Mouse (Mus musculus) intestine, embryonic 14.5 days (tissue): Measurements from ENCODE around the gene Kcnip2. TPM values are rescaled to one million over a fixed set of nuclear protein-coding genes. Genes with fewer than 3 reads are reported as not detected.
"Not testable (repeated sequence)": the region's sequence is repeated elsewhere in the genome, so short reads cannot be mapped to it uniquely, and the experiment has no call there.

ENCODE experiments used
- ATAC-seq: fragments of 200-750 bp; cut with Nextera tagmentation; replicated peaks from 2 replicates; pipeline ENCODE4 v1.8.0; 2017; ENCODE audit warnings: low read depth, moderate number of reproducible peaks, moderate TSS enrichment, moderate library complexity; ENCODE audit not compliant: low FRiP score, low TSS enrichment
- DNase-seq: peaks from one replicate; pipeline ENCODE4 v3.0.0-alpha.2; 2018; ENCODE audit warnings: low spot score
- H3K27ac ChIP-seq: fragments of 300-500 bp; sonication (generic); 2 replicates; pipeline ENCODE4 v1.5.1; 2014; ENCODE audit warnings: low read depth, mild to moderate bottlenecking, control low read depth
- H3K27me3 ChIP-seq: fragments of 300-500 bp; sonication (generic); replicated peaks from 2 replicates; pipeline ENCODE4 v1.6.1; 2014; ENCODE audit warnings: low read length, control low read depth; ENCODE audit not compliant: control insufficient read depth, insufficient read depth
- H3K36me3 ChIP-seq: fragments of 300-500 bp; sonication (generic); 2 replicates; pipeline ENCODE4 v1.6.1; 2014; ENCODE audit warnings: low read length, control low read depth; ENCODE audit not compliant: control insufficient read depth, insufficient read depth
- H3K4me1 ChIP-seq: fragments of 300-500 bp; sonication (generic); replicated peaks from 2 replicates; pipeline ENCODE4 v1.6.1; 2014; ENCODE audit warnings: low read length, control low read depth, mixed read lengths; ENCODE audit not compliant: control insufficient read depth, insufficient read depth
- H3K4me2 ChIP-seq: fragments of 300-500 bp; sonication (generic); 2 replicates; pipeline ENCODE4 v1.6.1; 2014; ENCODE audit warnings: low read length
- H3K4me3 ChIP-seq: fragments of 300-500 bp; sonication (generic); 2 replicates; pipeline ENCODE4 v1.5.1; 2014; ENCODE audit warnings: low read depth, low read length, control low read depth, mixed read lengths
- H3K9ac ChIP-seq: fragments of 300-500 bp; sonication (generic); 2 replicates; pipeline ENCODE4 v1.6.1; 2014; ENCODE audit warnings: mild to moderate bottlenecking, low read length
- H3K9me3 ChIP-seq: fragments of 300-500 bp; sonication (generic); 2 replicates; pipeline ENCODE4 v1.6.1; 2016; ENCODE audit warnings: low read length, control low read depth; ENCODE audit not compliant: control insufficient read depth
- WGBS: fragments of 180-500 bp; shearing (Covaris S2); extraction: QIAGEN DNeasy Blood & Tissue Kit; methylation state at CpG from one replicate; pipeline ENCODE4 v1.1.7; 2014; 5-methylcytosine and 5-hydroxymethylcytosine counted together
- polyA plus RNA-seq: library from polyadenylated mRNA; unstranded; fragments of >200 nt; fragmentation: Nextera tagmentation; extraction: Ambion mirVana; gene quantifications from 2 replicates; pipeline ENCODE4 v1.2.1, GENCODE M21; 2014

The Kcnip2 gene
- polyA plus RNA-seq, 1 experiment from 2014 or later, result 1.6 TPM

DNA sequence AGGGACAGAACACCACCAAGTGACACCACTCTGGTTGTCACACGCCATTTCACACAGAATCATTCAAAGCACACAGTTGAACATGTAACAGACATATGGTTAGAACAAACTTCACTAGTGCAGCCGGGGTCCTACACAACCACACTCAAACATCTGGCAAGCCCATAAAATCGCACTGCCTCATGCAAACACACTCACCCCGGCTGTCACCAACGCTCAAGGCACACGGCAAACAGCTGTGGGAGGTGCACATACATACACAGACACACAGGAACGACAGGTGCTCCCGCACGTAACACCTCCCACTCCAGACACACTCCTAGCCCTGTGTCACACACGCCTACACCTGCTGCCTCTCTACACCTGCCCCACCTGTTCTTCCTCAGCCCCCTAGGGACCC is 691 bp downstream of the Kcnip2 start:
- Histone ChIP-seq H3K4me3 (0 out of 2 replicates have a peak overlapping the region, but pooled peaks have one; percentile 32), H3K4me2 (peak overlapping the region; percentile 57), H3K36me3 (no peaks in the 10 kb centered on the region), H3K9ac (no peak overlapping the region), H3K27ac (no peak overlapping the region), H3K9me3 (no peaks in the 10 kb centered on the region), H3K4me1 (peaks cover 29% of the 10 kb centered on the region), H3K27me3 (no peaks in the 10 kb centered on the region)
- WGBS, result 51% methylated on average over 10 of the region's 10 CpGs
- ATAC-seq (no peak), DNase-seq (no peak)

DNA sequence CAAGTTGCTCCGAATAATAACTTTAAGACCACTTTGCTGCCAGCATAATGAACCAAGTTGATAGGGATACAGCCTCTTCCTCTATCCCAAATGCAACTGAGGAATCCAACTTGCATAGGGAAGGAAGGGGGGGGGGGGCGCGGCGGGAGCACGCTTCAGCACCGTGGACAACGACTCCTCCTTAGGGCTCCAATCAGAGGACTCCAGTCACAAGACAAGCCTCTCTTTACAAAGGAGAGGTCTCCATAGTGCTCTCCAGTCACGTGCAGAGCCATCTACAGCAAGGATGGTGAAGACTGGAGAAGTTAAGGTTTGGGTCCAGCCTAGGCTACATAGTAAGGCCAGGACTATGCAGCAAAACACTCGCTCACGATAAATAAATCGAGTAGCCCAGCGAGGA is 2.1 kb downstream of the Kcnip2 start:
- DNase-seq, result peak; percentile 83
- no peak overlapping the region for H3K4me2 ChIP-seq
- H3K27ac ChIP-seq, result no peak overlapping the region
- H3K9ac ChIP-seq, result no peak overlapping the region
- no peak overlapping the region for H3K4me3 ChIP-seq
- WGBS, result 9% methylated on average over 12 of the region's 12 CpGs
- ATAC-seq, result 0 out of 2 replicates have a peak, but pooled peaks have one; percentile 28
- no peaks in the 10 kb centered on the region for H3K36me3 ChIP-seq
- peaks cover 29% of the 10 kb centered on the region for H3K4me1 ChIP-seq
- no peaks in the 10 kb centered on the region for H3K27me3 ChIP-seq
- H3K9me3 ChIP-seq, result no peaks in the 10 kb centered on the region

DNA sequence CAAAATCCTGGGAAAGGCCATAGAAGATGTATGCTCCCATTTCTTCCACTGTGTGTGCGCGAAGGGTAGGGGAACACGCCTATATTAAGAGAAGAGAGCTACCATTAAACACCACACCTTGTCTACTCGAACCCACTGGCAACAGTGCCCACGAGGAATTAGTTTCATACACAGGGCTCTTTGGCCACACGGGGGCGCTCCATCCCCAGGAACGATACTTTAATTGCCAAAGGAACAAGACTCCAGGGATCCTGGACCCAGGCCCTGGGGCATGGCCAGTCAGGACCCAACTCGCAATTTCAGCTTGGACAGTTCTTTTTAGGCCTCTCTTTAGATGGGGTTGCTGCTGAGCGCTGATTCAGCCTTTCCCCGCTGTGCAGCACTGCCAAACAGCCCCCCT is 2.6 kb downstream of the Kcnip2 start:
- H3K36me3 ChIP-seq, result no peaks in the 10 kb centered on the region
- WGBS, result 9% methylated on average over 11 of the region's 11 CpGs
- H3K9ac ChIP-seq, result no peak overlapping the region
- DNase-seq (peak; percentile 93), ATAC-seq (no peak)
- H3K27ac ChIP-seq, result no peak overlapping the region
- no peaks in the 10 kb centered on the region for H3K27me3 ChIP-seq
- peaks cover 28% of the 10 kb centered on the region for H3K4me1 ChIP-seq
- no peak overlapping the region for H3K4me3 ChIP-seq
- no peaks in the 10 kb centered on the region for H3K9me3 ChIP-seq
- peak overlapping the region; percentile 29; the same call in 1 of the 2 replicates for H3K4me2 ChIP-seq

DNA sequence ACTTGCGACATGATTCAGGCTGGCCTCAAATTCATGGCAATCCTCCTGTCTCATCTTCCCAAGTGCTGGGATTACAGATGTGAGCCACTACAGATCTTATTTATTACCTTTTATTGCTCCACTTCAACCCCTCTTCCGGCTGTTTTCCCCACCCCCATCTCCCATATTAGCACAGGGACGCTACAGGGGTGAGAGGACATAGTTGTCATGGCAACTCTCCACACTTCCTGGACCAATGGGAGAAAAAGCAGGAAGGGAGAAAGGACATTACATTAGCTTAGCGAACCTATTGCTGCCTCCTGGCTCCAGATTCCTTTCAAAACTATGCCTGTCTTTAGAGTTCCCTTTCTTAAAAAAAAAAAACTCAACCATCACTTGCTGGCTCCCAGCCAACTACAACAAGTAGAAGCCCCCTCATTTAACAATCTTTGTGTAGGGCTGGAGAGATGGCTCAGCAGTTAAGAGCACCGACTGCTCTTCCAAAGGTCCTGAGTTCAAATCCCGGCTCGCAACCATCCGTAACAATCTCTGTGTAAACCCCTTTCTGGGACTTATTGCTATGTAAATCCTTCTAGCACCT is 3.1 kb downstream of the Kcnip2 start:
- ATAC-seq (0 out of 2 replicates have a peak, but pooled peaks have one; percentile 32), DNase-seq (no peak)
- H3K27ac ChIP-seq, result no peak overlapping the region
- no peak overlapping the region for H3K4me3 ChIP-seq
- peaks cover 23% of the 10 kb centered on the region for H3K4me1 ChIP-seq
- H3K36me3 ChIP-seq, result no peaks in the 10 kb centered on the region
- no peak overlapping the region for H3K9ac ChIP-seq
- no peaks in the 10 kb centered on the region for H3K27me3 ChIP-seq
- H3K4me2 ChIP-seq, result peak overlapping the region; percentile 29
- 16% methylated on average over 8 of the region's 8 CpGs for WGBS
- no peaks in the 10 kb centered on the region for H3K9me3 ChIP-seq

DNA sequence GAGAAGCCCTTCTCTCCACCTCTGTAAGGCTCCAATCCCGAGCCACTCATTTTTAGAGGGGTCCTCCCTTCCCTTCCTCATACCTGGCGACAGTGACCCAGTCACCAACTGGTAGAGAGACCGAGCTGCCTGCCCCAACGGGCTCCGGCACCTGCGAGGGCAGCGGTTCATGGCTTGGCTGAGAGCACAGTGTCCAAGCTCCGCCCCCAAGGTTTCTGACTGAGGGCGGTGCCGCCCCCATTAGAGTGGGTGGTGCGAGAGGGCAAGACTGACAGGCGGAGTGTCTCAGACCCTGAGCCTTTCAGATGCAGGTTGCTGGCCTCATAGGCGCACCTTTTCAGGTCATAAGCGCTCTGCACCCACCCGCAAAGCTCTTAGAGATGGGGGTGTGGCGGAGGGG is 3.7 kb downstream of the Kcnip2 start:
- peak; percentile 40; the same call in 1 of the 2 replicates for ATAC-seq
- H3K4me1 ChIP-seq, result peaks cover 16% of the 10 kb centered on the region

DNA sequence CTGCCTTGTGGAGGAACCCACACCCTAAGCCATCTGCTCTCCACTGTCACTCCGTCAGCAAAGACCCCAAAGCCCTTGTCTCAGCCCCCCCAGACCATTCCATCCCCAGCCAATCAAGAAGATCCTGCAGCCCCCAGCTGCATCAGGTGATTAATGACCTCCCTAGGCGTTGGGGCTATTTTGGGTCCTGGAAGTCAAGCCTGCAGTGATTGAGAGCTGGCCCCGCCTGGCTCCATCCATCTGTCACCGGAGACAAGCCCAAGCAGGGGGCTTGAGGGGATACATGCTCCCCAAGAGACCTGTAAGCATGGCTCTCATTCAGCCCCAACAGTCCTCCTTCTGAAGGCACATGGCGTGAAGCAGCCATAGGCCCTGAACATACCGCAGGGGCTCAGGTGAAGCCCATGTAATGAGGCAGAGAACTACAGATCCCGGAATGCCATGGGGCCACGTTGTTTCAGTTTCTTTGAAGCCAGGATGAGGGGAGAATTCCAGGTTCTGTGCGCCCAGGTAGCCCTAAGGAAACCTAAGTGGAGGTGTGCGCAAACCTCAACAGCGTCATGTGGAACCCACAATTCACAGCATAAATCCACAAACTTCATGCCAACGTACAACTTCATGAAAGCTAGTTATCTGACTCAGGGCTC is 4.7 kb downstream of the Kcnip2 start:
- no peaks in the 10 kb centered on the region for H3K9me3 ChIP-seq
- no peaks in the 10 kb centered on the region for H3K27me3 ChIP-seq
- H3K27ac ChIP-seq, result no peak overlapping the region
- ATAC-seq (no peak), DNase-seq (no peak)
- WGBS, result 64% methylated on average over 12 of the region's 12 CpGs
- no peak overlapping the region for H3K4me3 ChIP-seq
- H3K36me3 ChIP-seq, result no peaks in the 10 kb centered on the region
- peaks cover 6% of the 10 kb centered on the region for H3K4me1 ChIP-seq
- H3K4me2 ChIP-seq, result no peak overlapping the region
- H3K9ac ChIP-seq, result no peak overlapping the region

More for the DNA sequence above, 3.7 kb downstream of the Kcnip2 start:
- DNase-seq, result peak; percentile 65
- 1% methylated on average over 16 of the region's 16 CpGs for WGBS
- no peak overlapping the region for H3K27ac ChIP-seq
- no peak overlapping the region for H3K4me3 ChIP-seq
- no peaks in the 10 kb centered on the region for H3K9me3 ChIP-seq
- H3K9ac ChIP-seq, result no peak overlapping the region
- H3K4me2 ChIP-seq, result peak overlapping the region; percentile 29
- H3K27me3 ChIP-seq, result no peaks in the 10 kb centered on the region
- no peaks in the 10 kb centered on the region for H3K36me3 ChIP-seq

DNA sequence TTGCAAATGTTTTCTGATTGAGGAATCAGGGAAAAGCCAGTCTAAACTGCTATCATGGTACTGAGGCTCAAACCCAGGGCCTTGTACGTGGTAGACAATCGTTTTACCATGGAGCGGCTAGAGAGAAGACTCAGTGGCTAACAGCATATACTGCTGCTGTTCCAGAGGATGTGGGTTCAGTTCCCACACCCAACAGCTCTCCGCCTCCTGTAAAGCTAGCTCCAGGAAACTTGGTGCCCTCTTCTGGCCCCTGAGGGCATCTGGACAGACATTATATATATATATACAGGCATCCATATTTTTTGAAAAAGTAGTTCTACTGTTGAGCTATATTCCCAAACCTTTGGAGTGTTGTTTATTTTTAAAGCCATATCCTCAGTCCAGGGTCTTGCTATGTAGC is 8.1 kb downstream of the Kcnip2 start:
- 87% methylated on average over 4 of the region's 4 CpGs for WGBS

DNA sequence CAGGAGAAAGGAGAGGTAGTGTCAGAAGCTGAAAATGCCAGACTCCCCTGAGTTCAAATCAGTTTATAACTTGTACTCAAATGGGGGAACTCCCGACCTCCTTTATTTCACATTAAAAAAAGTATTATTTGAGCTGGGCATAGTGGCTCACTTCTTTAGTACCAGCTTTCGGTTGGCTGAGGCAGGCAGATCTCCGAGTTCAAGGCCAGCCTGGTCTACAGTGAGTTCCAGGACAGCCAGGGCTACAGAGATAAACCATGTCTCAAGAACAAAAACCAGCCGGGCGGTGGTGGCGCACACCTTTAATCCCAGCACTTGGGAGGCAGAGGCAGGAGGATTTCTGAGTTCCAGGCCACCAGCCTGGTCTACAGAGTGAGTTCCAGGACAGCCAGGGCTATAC is 10.0 kb downstream of the Kcnip2 start:
- H3K9me3 ChIP-seq, H3K4me2 ChIP-seq, H3K4me3 ChIP-seq, H3K27me3 ChIP-seq, H3K27ac ChIP-seq, H3K36me3 ChIP-seq, H3K4me1 ChIP-seq, H3K9ac ChIP-seq, DNase-seq, ATAC-seq: not testable (repeated sequence)
- WGBS, result 96% methylated on average over 6 of the region's 6 CpGs

More for the DNA sequence above, 8.1 kb downstream of the Kcnip2 start:
- no peak overlapping the region for H3K4me2 ChIP-seq
- no peaks in the 10 kb centered on the region for H3K27me3 ChIP-seq
- H3K9ac ChIP-seq, result no peak overlapping the region
- H3K4me3 ChIP-seq, result no peak overlapping the region
- H3K4me1 ChIP-seq, result no peaks in the 10 kb centered on the region; the same call in 1 of the 2 replicates
- ATAC-seq (no peak), DNase-seq (no peak)
- H3K36me3 ChIP-seq, result no peaks in the 10 kb centered on the region
- no peak overlapping the region for H3K27ac ChIP-seq
- no peaks in the 10 kb centered on the region for H3K9me3 ChIP-seq
